Mouse (Mus musculus): Measurements from ENCODE around the gene 4932414N04Rik. TPM values are rescaled to one million over a fixed set of nuclear protein-coding genes. Genes with fewer than 3 reads are reported as not detected.
A peak's percentile ranks its signal among the peaks of the same experiment; 100 is the strongest.

Gene 4932414N04Rik
- polyA plus RNA-seq, 1 experiment: not detected

GRCm38 (mm10) chr2:68794181-68794580 is 137.9 kb downstream of the 4932414N04Rik start:
- no peak overlapping the region for H3K27ac ChIP-seq (ENCODE audit: insufficient read depth, low read length)
- no peak overlapping the region for H3K4me3 ChIP-seq (replicated peaks; ENCODE audit: insufficient read depth, low read depth, low read length)
- H3K27me3 ChIP-seq (ENCODE audit: control insufficient read depth, insufficient read depth, low read length): no peaks in the 10 kb centered on the region
- no peaks in the 10 kb centered on the region for H3K4me1 ChIP-seq (ENCODE audit: control insufficient read depth, insufficient read depth, low read length)
- TF ChIP-seq CTCF (IDR thresholded peaks at IDR 0.05; ENCODE audit: borderline replicate concordance, insufficient read depth, low read depth, low read length) (no peak), POLR2A (IDR thresholded peaks at IDR 0.05; ENCODE audit: borderline replicate concordance, insufficient read depth, low read length) (no peak)
- no peak for DNase-seq
- WGBS: 13% methylated on average over 5 of the region's 5 CpGs

DNA sequence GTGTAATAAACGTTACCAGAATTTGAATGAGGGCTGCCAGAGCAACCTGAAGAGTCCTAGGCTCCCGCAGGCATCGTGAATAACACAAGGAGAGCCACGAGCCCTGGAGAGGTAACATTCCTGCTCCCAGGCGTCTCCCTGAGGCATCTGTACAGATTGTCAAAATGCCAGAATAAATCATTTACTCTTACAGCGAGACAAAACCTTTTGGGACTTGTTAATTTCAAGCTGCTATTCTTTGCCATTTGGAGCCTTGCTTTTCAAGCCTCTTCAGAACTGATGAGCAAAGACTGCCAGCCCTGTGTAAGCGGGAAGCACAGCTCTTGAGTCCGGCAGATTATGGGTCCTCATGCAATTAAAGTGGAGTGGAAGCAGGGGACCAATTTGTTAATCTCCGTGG is 138.3 kb downstream of the 4932414N04Rik start:
- WGBS: 13% methylated on average over 9 of the region's 9 CpGs
- no peaks in the 10 kb centered on the region for H3K4me1 ChIP-seq (ENCODE audit: control insufficient read depth, insufficient read depth, low read length)
- DNase-seq: peak in 1 of 2 experiments; percentile 14
- H3K27ac ChIP-seq (ENCODE audit: insufficient read depth, low read length): no peak overlapping the region
- no peak overlapping the region for H3K4me3 ChIP-seq (replicated peaks; ENCODE audit: insufficient read depth, low read depth, low read length)
- H3K27me3 ChIP-seq (ENCODE audit: control insufficient read depth, insufficient read depth, low read length): no peaks in the 10 kb centered on the region
- TF ChIP-seq POLR2A (IDR thresholded peaks at IDR 0.05; ENCODE audit: borderline replicate concordance, insufficient read depth, low read length): no peak
- no peak for TF ChIP-seq CTCF (IDR thresholded peaks at IDR 0.05; ENCODE audit: borderline replicate concordance, insufficient read depth, low read depth, low read length)

DNA sequence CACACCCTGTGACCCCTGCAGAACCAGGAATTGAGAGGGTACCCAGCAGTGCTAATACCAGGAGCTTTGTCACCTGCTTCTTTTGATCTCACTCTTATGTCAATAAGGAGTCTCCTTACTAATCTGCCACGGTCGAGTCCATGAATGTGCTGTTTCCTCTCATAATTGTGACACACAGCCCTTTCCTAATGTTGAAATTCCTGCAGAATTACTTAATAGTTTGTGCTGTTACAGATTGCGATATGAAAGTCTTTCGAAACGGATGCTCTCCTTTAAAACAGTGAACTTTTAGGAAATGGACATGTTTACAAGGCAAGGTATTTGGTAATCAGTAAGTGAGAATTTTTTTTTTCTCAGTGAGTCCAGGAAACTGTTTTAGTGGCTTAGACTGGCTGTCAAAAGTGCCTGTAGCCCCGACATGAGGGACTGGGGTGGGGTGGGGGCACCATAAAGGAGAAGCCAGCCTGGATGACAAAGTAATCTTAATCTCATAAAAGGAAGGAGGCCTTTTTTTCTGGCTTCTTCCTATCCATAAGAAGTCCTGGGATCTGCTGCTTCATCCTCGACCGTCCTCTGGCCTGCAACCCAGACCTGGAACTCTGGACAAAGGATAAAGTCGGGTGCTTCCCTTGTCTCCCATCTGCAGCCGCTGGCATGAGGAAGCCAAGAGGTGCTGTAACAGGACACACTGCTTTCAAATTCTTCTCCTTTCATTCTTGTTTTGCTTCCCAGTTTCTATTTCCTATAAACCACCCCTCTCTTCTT is 139.9 kb downstream of the 4932414N04Rik start:
- TF ChIP-seq CTCF (IDR thresholded peaks at IDR 0.05; ENCODE audit: borderline replicate concordance, insufficient read depth, low read depth, low read length): no peak
- no peak for TF ChIP-seq POLR2A (IDR thresholded peaks at IDR 0.05; ENCODE audit: borderline replicate concordance, insufficient read depth, low read length)
- 92% methylated on average over 10 of the region's 10 CpGs for WGBS
- H3K4me3 ChIP-seq (replicated peaks; ENCODE audit: insufficient read depth, low read depth, low read length): no peak overlapping the region

GRCm38 (mm10) chr2:68797106-68797505 is 140.8 kb downstream of the 4932414N04Rik start:
- no peak overlapping the region for H3K27ac ChIP-seq (ENCODE audit: insufficient read depth, low read length)
- no peak overlapping the region for H3K4me3 ChIP-seq (replicated peaks; ENCODE audit: insufficient read depth, low read depth, low read length)
- 86% methylated on average over 4 of the region's 4 CpGs for WGBS
- no peak for DNase-seq
- H3K27me3 ChIP-seq (ENCODE audit: control insufficient read depth, insufficient read depth, low read length): no peaks in the 10 kb centered on the region
- no peaks in the 10 kb centered on the region for H3K4me1 ChIP-seq (ENCODE audit: control insufficient read depth, insufficient read depth, low read length)
- TF ChIP-seq CTCF (IDR thresholded peaks at IDR 0.05; ENCODE audit: borderline replicate concordance, insufficient read depth, low read depth, low read length): no peak
- TF ChIP-seq POLR2A (IDR thresholded peaks at IDR 0.05; ENCODE audit: borderline replicate concordance, insufficient read depth, low read length): no peak

More for the DNA sequence above, 139.9 kb downstream of the 4932414N04Rik start:
- Histone ChIP-seq H3K27ac (ENCODE audit: insufficient read depth, low read length) (no peak overlapping the region), H3K4me1 (ENCODE audit: control insufficient read depth, insufficient read depth, low read length) (no peaks in the 10 kb centered on the region), H3K27me3 (ENCODE audit: control insufficient read depth, insufficient read depth, low read length) (no peaks in the 10 kb centered on the region)
- DNase-seq: no peak

Other genes with a start within 250 kb of the 4932414N04Rik start
- 47.9 and 49.8 TPM in 2 replicates for gene Stk39, start 184.2 kb upstream of the 4932414N04Rik start, polyA plus RNA-seq (2012; rRNA removed)
- not detected in 2 replicates for gene 4933409G03Rik, start 74.1 kb upstream of the 4932414N04Rik start, polyA plus RNA-seq (2012; rRNA removed)
- 29.8 and 31.8 TPM in 2 replicates for gene Cers6, start 205.0 kb downstream of the 4932414N04Rik start, polyA plus RNA-seq (2012; rRNA removed)